Mouse (Mus musculus): ENCODE measurements at regions not wholly inside any gene's neighbourhood (a gene's known extent, or its start where the extent isn't known, plus 50 kb on each side); places are given as distances from the start of the nearest gene placed in this dataset.

- TF ChIP-seq CTCF (IDR thresholded peaks at IDR 0.05) = 0 out of 2 replicates have a peak, but pooled peaks have one; percentile 2
- no peak for TF ChIP-seq EP300 (IDR thresholded peaks at IDR 0.05)
These were observed 193.5 kb downstream of the Tmsb4x start for GRCm38 (mm10) chrX:167015602-167016001.
